Mouse (Mus musculus) left cerebral cortex, postnatal 4 days (tissue): ENCODE data around the gene Prelp. TPM values are rescaled to one million over a fixed set of nuclear protein-coding genes. Genes with fewer than 3 reads are reported as not detected.

Source experiments
- DNase-seq: peaks from one replicate; pipeline ENCODE4 v3.0.0-alpha.2; 2022
- intact Hi-C: fragments of 180-260 bp; cut with DNase I; formaldehyde crosslinking; loops from one replicate; pipeline ENCODE4 v1.15.1; 2025
- total RNA-seq, 2 experiments: library from RNA; stranded (reverse); gene quantifications; 2 replicates each; pipeline ENCODE4 v1.2.3; 2021

Prelp gene
- total RNA-seq, 2 experiments from 2014 or later, result 1.9 to 2.6 TPM

GRCm38 (mm10) chr1:133906420-133906819 lies 14.8 kb downstream of the Prelp start:
- no peak for DNase-seq
- intact Hi-C loops, result no loop called here

DNA sequence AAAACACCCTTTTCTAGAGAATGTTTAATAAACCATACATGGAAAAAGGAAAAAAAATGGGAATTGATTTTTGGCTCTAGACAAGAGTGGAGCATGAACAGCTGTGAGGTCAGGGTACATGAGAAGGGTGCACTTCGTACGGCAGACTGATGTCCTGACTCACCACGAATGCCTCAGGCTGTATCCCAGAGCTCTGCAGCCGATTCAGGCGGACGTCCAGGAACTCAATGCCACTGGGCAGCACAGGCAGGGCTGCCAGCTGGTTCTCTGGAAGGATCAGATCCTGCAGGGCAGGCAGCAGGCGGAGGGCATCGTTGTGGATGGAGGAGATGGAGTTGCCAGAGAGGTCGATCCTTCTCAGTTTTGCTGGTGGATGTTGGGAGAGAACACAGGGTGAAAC lies 20.4 kb downstream of the Prelp start:
- peak; percentile 79 for DNase-seq
- intact Hi-C loops, result no loop called here

DNA sequence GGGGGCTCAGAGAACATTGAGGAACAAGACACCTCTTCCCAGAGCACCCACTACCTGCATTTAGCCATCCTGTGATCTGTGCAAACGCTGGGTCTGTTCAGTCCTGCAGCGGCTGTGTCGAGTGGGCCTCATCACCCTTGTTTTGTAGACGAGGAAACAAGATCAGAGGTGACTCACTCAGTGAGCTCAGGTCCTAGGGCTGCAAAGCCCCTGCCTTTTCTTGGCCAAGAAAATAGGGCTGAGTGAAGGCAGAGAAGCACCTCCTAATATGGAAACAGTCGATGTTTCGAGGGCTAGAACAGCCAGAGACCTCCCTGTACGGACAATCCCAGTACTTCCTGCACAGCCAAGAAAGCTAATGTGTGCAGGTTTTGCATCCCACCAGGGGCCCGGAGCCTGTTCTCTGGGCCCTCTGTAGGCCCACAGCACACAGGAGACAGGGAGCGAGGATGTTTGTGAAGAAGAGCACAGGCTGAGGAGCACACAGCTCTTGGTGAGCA lies 22.1 kb downstream of the Prelp start:
- no peak for DNase-seq

DNA sequence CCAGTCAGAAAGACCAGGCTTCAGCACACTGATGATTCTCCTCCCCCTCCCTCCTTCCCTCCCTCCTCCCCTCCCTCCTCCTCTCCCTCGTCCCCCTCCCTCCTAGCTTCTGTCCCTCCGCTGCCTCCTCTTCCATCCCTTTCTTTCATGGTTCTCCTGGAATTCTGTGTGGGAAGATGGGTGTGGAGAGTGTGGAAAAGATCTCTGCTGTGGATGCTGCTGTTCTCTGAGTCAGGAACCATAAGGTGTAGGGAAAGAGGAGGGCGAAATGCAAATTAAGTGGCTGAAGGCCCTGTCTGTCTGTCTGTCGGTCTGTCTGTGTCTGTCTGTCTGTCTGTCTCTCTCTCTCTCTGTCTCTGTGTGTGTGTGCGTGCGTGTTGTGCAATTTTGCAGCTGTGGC lies 23.9 kb downstream of the Prelp start:
- no peak for DNase-seq
- intact Hi-C loops, result loop anchor here (2.0 kb wide), 1 partner anchor 160 kb away; no protein-coding TSS in a partner anchor

More for the DNA sequence above, 22.1 kb downstream of the Prelp start:
- intact Hi-C loops, result no loop called here

DNA sequence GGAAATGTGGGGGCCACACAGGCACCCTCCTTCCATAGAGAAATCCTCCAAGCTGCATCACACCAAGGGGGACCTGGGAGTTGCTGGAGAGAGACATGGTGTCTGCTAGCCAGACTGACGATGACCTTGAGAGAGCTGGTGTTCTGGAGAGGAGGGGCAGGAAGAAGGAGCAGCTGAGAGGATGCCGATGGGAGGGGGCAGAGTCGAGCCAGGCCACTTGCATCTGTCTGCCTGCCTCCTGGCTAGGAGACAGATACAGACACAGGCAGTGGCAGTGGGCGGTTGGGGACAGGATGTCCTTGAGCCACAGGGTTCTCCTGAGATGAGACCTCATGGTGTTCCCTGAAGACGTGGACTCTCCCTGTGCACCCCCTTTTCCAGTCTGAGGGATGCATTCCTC lies 29.7 kb downstream of the Prelp start:
- DNase-seq, result no peak
- intact Hi-C loops, result no loop called here

DNA sequence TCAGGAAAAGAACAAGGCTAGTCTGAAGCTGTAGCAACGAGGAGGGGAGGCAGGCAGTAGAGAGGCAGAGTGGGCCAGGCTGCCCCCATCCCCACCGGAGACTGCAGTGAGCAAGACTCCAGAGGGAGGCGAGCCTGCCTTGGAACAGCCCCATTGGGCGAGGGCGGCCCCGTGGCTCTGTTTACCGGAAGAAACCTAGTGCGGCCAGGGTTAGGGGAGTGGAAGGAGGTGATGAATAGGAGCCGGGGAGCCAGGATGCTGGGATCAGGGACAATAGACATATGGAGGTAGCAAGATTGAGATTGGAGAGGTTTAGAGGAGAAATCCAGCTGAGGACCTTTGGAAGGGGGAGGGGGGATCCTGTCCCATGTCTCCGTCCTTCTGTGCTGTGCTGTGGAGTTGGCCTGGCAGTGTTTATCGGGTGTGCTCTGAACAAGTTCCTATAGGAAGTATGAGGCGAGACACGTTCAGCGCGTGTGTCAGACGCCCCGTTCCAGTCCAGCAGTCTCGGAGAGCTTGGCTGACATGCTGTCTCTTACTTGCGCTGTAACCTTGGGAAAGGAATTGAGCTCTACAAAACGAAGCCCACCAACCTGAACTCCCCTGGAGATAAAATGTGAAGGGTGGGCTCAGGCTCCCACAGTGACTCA lies 31.1 kb downstream of the Prelp start:
- DNase-seq, result no peak
- intact Hi-C loops, result no loop called here

DNA sequence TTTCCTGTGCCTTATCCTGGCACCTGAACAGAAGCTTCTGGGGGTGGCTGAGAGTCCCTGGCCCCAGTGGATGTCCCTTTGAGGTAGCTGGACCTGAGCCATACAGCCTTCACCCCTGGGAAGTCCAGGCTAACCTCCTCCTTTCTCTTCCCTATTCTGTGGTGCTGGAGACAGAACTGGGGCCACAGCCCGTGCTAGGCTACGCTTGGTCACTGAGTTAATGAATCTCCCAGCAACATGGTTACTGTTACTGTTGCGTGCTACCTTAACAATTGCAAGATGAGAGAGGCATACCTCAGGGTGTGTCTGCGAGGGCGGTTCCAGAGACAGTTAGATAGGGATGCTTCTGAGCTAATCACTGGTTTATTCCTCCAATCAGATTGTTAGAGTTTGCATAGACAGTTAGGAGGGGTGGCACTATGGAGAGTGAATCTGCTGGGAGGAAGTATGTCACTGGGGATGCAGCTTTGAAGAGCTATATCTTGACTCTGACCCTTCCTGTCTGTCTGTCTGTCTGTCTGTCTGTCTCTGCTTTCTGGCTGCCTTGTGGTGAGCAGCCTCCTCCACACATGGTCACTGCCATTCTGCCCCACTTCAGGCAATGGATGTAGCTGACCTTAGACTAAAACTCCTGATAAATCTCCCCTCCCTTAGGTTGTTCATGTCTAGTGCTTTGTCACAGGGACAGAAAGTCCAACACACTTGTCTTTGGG lies 33.5 kb downstream of the Prelp start:
- DNase-seq, result no peak
- intact Hi-C loops, result no loop called here

- intact Hi-C loops, result no loop called here
- peak; percentile 68 for DNase-seq
These were observed 34.2 kb downstream of the Prelp start for GRCm38 (mm10) chr1:133887044-133887443.

GRCm38 (mm10) chr1:133886431-133886830 lies 34.8 kb downstream of the Prelp start:
- intact Hi-C loops, result no loop called here
- no peak for DNase-seq

GRCm38 (mm10) chr1:133885811-133886210 lies 35.4 kb downstream of the Prelp start:
- intact Hi-C loops, result no loop called here
- DNase-seq, result no peak

GRCm38 (mm10) chr1:133884746-133885145 lies 36.5 kb downstream of the Prelp start:
- intact Hi-C loops, result no loop called here
- no peak for DNase-seq

GRCm38 (mm10) chr1:133884090-133884489 lies 37.1 kb downstream of the Prelp start:
- intact Hi-C loops, result no loop called here
- no peak for DNase-seq

GRCm38 (mm10) chr1:133882283-133883217 lies 38.7 kb downstream of the Prelp start:
- intact Hi-C loops, result no loop called here
- no peak for DNase-seq

GRCm38 (mm10) chr1:133881813-133882212 lies 39.4 kb downstream of the Prelp start:
- DNase-seq, result no peak
- intact Hi-C loops, result no loop called here

GRCm38 (mm10) chr1:133878825-133879423 lies 42.3 kb downstream of the Prelp start:
- intact Hi-C loops, result no loop called here

DNA sequence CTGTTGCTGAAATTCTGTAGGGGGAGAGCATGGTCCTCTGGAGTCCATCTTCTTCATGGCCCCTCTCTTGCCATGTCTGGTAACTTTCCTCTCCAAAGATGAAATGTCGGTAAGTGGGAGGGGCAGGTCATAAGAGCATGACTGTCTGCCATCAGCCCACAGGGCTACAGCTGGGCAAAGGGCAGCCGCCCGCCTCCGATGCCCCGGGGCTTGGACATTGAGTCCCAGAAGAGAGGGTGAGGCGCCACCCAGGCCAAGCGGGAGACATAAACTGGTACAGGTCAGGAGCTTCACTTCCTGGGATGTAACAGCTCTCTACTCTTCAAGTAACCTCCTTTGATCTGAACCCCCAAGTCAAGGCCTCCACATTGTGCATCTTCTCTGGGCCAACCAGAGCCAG lies 44.3 kb downstream of the Prelp start:
- DNase-seq, result no peak
- intact Hi-C loops, result no loop called here

More at GRCm38 (mm10) chr1:133878825-133879423, 42.3 kb downstream of the Prelp start:
- DNase-seq, result no peak

DNA sequence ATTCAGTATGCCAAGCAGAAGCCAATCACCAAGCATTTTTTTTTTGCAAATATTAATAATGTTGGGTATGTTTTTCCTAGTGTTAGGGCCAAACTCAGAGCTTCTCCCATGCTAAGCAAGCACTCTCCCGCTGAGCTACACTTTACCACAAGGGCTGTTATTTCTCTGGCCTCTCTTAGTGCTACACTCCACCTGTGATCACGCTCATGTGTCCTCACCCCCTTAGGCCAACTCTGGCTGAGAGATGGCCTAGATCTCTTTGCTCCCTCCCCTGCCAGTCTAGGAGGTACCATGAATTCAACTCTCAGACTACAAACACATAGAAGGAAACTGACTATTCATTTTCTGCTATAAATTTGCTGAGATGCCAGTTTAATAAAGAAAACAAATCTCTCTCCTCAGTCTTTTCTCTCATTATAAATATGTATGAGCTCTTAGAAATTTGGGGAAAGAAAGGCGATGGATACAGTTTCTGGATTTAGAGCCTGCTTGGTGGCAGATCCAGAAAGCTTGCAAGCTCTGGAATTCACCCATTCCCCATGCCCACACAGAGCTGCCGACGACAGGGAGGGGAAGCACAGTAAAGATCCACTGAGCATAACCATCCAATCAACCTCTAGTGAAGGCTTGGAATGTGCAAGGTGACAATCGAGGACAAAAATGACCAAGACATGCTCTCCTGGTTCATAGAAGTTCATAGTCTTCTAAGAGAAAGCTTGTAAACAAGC lies 48.0 kb downstream of the Prelp start:
- no peak for DNase-seq
- intact Hi-C loops, result no loop called here

DNA sequence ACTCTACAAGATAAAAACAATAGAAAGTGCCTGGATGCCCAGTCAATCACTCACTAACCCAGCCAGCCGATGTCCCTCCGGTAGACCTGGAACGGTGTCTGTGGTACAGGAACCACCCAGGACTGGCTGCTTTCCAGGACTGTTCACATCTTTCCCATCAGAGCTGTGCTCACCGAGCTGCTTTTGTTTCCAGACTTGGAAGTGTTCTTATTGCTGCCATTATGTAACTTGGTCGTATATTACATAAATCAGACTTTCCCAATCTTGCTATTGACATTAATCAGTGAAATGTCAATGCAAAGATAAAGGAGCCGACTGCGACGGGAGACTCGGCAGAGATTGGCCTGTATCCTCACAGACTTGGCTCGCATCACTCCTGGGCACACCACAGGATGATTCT lies 50.0 kb downstream of the Prelp start:
- DNase-seq, result no peak

GRCm38 (mm10) chr1:133869221-133869620 lies 52.0 kb downstream of the Prelp start:
- intact Hi-C loops, result no loop called here
- peak; percentile 18 for DNase-seq

More for the DNA sequence above, 50.0 kb downstream of the Prelp start:
- intact Hi-C loops, result no loop called here
